Mouse (Mus musculus) ovary, postnatal 36 days (tissue): ENCODE measurements around the gene Ccdc191.

ENCODE experiments used
- DNase-seq: peaks from one replicate; pipeline ENCODE4 v3.0.0; 2022; ENCODE audit warnings: low spot score, mixed read lengths

Gene Ccdc191

DNA sequence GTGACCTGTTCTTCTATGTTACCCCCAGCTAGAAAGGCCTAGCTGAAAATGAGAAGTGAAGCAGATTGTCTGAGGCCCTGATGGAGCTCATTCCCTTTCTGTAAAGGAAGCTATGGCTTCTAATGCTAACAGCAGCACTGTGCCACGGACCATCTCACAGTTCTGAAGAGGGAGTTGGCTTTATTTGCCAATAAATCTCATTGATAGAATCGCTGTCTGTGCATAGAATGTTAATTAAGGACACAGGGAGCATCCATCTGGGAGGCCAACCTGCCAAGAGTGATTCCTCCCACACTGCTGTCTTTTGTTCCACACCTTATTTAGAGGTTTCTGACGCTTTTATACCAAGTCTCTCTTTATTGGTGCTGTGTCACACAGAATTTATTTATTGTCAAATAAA is 41.9 kb downstream of the Ccdc191 start:
- no peak for DNase-seq

DNA sequence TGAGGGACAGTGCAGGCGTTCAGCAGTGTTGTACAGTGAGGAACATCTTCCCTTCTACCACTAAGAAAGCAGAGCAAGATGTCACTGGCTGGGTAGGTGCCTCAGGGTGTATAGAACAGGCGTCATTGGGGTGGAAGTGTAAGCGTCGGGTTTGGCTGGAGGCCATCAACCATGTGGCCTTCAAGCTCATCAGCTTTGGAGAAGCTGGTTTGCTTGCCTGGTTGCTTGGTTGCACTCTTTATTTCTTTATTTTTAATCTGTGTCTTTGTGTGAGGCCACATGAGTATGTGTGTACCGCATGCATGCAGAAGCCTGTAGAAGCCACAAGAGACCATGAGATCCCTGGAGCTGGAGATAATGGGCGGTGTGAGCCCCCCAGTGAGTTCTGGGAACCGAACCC is 42.7 kb downstream of the Ccdc191 start:
- no peak for DNase-seq

DNA sequence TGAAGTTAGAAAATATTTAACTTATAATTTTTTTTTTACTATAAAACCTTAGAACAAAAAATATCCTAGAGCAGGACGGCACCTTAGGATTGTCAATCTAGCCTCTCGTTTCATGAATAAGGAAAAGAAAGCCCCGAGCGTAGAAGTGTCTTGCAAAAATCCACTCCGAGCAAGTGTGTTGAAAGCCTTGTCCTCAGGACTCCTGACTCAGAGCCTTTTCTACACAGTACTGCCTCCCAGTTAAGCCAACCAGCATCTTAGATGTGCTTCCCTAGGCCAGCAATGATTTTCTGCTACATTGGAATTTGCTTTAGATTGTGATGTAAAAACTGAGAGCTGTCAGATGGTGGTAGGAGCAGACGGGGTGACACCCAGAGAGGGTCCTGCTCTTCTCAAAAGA is 43.4 kb downstream of the Ccdc191 start:
- no peak for DNase-seq

DNA sequence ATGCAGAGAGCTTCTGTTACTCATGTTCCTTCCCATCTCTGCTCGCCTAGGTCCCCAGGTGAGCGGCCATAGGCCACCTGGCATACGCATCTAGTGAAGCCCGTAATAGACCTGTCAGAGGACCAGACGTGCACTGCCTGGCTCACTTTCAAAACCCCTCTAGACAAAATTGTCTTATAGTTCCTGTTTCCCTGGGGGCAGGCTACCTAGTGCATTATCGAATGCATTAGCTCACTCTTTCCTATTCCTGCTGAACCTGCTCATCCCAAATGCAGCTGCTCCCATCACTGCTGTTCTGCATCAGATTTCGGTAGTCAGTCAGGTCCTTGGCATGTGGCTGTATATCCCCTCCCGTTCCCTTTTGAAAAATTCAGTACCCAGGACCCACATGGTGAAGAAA is 45.3 kb downstream of the Ccdc191 start:
- DNase-seq: no peak

DNA sequence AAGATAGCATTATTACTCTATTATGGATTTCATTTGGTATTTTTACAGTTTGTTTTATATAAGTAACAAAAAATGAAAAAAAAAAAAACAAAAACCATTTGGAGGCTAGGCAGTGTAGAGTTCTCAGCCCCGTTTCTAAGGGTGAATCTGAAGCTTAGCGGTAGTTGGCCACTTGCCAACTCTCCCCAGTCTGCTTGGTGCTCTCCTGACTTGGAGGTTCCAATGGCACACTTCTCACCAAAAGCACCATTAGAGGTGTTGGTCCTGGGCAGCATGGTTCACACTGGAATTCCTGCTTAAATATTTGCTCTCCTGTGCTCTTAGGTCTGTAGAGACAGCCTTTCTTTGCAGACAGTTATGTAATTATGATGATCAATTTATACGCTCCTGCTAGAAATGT is 45.8 kb downstream of the Ccdc191 start:
- no peak for DNase-seq

DNA sequence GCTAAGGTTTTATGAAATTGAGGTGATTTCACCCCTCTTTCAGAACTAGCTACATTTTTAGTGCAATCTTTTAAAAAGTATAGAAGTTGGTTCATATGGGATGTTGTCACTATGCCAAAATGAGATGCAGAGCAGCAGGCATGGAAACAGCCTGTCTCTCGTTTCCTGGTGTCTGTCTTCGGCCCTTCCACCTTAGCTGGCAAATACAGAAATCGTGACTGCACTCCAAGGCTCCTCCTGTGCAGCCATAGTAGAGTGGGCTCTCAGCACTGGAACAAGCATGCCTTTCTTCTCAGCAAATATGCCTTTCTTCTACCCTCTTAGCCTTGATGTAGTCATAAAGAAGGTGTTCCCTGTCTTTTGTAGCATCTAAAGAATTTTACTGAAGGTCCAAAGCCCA is 46.3 kb downstream of the Ccdc191 start:
- no peak for DNase-seq

DNA sequence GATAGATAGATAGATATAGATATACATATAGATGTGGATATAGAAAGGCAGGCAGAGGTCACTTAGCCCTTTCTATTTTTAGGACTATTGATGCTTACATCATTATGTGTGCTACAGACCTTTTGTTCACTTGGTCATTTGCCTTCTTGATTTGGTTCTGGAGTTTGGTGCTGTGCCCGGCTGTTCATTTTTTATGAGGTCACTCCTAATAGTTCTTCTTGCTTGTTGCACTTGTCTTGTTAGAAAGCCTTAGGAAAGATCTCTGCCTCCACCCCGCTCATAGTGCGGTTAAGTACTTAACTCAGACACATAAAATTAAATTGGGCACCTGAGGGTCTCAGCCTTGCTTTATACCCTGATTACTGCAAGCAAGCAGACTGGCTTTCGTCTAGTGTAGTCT is 51.2 kb downstream of the Ccdc191 start:
- DNase-seq: no peak

DNA sequence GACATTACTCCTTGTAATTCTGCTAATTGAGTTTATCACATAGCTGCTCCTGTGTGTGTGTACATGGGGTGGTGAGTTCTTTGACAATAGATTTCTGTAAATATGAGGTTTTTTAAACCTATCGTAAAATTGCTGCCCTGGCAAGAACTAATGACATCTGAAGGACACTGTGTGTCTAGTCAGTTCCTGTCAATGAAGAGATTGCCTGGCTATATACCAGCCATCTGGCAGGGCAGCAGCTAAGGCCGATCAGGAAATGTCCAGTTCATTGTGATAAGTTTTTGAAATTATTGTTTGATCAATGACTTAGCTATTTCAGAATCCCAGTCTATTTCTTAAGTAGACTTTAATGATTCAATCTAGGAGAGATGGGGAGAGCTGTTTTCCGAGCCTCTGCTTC is 55.8 kb downstream of the Ccdc191 start:
- DNase-seq: no peak

DNA sequence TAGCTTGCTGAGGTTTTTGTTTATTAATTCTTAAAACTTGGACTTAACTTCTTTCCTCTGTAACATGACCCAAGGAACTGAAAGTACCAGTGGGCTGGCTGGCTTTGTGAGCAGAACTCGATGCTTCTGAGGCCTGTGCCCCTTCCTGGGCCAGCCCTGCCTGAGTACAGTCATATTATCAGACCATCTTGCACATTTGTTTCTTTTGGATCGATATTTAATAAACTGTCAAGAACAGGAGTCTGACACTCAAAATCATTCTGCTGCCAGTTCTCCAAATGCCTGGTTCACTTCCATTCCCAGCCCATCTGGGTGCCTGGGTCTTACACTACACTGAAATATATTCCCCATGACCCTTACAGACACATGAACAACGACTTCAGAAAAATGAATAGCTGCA is 56.3 kb downstream of the Ccdc191 start:
- DNase-seq: no peak

DNA sequence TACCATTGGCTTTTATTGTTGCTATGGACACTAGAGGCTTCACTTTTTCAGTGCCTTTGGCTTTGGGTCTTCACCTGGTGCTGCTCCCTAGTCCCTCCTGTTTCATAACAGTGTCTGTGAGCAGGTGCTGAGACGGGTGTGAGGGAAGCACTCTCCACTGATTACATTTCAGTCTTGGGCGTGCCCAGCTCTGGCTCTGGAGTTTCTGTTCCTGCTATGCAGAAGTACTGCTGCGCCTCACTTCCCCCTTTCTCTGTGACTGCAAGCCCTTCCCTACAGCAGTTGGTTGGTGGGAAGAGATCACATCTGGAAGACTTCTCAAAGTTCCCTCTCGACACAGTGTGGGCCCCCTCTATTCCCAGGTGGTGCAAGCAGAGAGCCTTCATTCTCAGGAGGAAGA is 62.0 kb downstream of the Ccdc191 start:
- no peak for DNase-seq

DNA sequence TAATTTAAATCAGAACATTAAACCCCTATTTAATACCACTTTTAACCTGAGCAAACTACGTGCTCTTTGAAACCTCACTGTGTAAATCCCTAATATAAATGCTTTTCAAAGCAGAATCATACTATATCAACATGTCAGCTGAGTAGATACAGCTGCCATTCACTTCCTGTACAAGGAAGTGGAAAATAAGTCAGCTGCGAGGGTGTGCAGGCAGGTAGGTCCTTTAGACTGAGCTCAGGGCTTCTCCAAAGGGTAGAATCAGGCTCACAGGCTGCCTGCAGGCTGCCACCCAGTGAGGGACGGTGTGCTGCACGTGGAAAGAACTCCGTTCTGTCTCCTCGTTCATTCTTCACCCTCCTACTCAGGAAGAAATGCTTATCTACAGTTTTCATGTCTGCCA is 65.3 kb downstream of the Ccdc191 start:
- no peak for DNase-seq

DNA sequence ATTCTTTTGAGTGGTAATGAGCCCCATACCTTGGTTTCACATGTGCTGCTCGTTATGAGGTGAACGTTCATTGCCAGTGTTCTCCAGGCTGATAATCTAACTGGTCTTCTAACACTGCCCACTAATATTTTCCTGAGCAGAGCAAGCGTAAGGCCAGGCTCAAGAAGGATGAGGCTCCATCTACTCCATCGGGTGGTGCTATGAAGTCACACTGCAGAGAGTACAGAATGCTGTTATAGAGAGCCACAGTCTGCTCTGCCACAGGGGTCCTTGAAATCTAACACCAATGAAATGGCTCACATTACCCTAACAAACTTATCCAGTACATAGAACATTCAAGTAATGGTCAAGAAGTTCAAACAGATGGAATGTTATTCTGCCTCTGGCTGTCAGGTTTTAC is 68.4 kb downstream of the Ccdc191 start:
- DNase-seq: no peak

DNA sequence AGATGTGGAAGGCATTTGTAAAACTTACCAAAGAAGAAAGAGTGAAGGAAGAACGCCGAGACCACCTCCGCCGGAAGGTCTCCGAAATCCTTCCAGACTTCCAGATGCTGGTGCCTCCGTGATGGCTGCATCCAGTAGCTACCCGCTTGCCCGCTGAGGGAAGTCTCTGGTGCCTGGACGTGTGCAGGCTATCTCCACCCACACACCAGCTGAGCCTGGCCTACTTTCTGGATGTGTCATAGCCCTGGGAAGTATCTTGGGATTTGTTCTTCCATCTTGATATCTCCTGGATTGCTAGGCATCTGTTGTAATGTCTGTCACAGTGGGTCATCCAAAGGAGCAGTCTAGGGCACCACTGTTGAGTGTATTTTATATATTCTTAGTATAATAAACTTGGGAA is 73.7 kb downstream of the Ccdc191 start:
- no peak for DNase-seq

DNA sequence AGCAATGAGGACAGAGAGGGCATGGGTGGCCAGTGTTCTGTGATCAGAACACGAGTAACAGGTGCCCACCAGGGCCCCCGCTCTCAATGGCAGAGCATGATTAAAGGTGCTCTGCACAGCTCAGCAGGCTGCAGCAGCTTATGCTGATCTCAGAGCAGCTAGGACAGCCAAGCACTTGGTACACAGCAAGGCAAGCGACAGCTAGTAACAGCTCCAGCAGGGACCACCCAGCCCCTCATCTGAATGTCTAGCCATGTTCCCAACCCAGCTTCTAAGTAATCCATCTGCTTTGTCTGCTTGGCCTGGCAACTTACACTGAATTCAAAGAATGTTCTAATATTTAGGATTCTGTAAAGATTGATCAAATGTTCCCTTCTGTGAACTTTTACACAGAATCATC is 74.2 kb downstream of the Ccdc191 start:
- DNase-seq: no peak

DNA sequence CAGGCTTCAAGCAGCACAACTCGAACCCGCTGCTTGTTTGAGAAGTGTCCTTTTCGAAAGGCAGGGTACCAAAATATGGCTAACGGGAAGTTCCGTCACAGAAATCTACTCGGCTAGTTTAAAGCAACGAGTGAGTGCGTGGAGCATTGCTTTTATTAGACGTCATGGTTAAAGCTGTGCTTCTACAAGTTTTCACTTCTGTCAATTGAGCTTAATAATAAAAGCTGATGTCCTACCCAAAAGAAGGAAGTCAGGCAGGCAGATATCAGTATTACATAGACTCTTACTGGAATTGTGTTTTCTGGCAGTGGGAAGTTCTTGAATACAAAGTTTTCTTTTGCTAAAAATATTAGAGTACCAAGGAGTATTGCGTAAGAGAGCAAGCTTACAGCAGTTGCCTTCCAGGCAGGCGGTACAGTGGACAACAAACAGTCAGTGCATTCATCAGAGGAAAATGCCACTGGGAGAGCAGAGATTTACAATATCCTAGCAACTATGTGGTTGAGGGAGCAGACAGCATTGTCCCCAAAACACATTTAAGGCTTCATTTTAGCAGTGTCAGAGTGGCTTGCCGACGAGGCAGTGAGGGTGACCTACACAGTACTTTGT is 76.3 kb downstream of the Ccdc191 start:
- DNase-seq: no peak

DNA sequence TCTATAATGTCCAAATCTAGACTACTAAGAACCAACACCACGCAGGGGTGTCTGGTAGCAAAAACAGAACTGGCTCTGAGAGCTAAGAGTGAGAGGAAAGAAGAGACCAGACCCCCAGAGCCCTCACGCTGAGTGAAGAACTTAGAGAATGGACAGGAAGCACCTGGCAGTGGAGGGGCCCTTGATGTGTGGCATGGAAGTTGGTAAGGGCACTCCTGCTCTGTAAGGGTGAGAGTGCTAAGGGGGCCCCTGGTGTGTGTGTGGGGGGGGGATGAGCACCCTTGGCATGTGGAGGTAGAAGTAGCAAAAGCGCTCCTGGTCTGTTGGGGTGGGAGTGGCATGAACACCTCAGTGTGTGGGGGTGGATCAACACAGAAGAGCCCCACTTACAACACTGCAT is 80.8 kb downstream of the Ccdc191 start:
- DNase-seq: no peak

DNA sequence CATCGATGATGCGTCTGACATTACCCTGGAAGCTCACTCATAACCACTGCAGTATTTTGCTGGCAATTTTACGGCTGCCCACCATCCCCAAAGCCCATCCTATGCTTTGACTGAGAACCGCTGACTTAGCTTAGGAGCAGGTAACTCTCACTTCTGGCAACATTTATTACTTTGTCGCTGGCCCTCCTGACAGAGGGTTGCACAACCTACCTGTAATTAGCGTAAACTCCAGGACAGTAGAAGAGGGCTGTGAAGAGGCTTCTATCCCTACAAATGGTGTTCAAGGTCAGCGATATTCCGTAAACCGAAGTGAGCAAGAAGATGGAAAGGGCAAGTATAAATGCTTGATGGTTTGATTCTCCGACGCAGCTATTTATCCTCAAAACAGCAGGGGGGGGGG is 81.6 kb downstream of the Ccdc191 start:
- DNase-seq: no peak

DNA sequence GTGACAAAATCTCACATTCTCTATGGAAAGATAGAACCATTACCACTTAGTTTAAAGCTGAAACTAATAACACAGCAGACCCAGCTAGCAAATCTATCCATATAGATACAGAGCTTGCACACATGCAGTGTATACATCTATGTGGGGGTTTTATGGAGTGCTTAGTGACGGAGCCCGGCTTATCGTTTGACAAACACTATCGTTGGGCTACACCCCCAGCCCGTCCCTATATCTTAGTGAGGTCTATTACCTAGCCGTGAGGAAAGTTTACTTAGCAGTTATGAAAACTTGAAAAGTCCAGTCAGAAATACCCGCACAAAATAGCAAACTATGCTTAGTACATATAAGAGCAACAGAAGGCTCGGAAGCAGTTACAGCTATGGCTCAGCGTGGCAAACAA is 82.1 kb downstream of the Ccdc191 start:
- DNase-seq: no peak

DNA sequence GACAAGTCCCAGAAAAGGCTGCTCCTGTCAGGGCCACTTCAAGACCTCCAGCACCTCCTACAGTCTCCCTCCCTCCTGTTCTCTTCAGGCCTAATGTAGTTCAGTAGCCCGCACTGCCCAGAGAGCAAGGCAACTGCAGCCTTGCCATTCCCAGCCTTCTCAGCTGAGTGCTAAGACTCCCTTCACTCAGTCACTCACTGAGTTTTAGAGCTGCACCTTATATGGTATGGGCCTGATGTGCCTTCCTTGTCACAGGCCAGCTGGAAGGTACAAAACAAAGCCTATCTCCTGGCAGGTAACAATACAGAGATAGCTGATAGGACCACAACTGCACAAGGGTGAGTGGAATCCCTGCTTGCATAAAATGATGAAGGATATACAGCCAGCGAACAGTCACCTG is 82.8 kb downstream of the Ccdc191 start:
- DNase-seq: no peak

DNA sequence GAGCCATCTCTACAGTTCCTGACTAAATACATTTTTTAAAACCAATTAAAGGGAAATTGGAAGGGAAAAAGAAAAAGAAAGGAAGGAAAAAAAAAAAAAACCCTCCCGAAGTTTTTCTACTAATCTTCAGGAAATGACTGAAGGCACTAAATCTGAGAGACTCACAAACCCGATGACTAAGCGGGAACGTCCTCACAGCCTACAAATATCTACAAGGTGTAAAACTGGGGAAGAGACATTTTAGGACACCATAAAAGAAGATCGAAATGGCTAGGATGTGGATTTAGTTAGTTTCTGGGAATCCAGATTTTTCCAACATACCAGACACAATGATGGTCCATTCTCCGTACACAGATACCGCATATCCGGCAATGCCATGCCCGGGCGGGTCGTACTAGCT is 83.5 kb downstream of the Ccdc191 start:
- DNase-seq: no peak

DNA sequence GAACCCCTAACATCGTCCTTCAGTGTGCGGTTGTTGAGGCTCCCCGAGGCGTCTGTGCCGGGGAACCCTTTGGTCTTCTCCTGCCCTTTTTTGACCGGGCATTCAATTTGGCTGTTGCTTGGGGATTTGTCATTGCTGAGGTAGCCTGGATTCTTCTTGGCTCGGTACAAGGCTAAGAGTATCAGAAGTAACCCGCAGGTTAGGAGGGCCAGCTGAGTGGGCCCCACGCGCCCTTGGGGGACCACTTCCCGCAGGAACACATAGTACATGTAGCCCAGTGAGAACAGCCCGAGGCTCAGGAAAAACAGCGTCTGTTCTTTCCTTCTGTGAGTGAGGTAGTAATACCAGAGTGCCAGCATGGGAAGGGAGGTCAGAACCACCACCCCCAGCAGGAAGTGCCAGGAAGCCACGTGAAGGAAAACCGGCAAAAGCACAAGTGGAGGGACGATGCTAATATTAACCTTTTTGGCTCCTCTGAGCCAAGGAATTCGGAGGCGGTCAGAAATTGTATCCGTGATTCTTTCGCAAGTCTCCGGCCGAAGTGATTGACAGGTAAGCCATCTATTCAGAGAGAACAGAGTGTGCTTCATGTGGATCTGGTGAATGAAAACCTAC is 84.1 kb downstream of the Ccdc191 start:
- DNase-seq: no peak

DNA sequence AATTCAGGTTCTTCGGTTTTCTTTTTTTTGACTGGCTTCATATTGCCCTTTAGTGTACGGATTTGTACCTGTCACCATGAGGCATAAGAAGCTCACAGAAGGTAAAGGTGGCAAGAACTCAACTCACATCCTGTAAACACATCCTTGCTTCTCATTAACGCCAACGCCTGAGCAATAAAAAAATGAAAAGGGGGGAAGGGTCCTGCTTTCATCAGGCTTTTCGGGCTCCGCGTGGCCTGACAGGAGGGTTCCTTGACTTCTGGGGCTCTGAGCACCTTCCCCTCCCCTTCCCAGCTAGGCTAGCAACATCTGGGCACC is 89.4 kb downstream of the Ccdc191 start:
- DNase-seq: no peak

DNA sequence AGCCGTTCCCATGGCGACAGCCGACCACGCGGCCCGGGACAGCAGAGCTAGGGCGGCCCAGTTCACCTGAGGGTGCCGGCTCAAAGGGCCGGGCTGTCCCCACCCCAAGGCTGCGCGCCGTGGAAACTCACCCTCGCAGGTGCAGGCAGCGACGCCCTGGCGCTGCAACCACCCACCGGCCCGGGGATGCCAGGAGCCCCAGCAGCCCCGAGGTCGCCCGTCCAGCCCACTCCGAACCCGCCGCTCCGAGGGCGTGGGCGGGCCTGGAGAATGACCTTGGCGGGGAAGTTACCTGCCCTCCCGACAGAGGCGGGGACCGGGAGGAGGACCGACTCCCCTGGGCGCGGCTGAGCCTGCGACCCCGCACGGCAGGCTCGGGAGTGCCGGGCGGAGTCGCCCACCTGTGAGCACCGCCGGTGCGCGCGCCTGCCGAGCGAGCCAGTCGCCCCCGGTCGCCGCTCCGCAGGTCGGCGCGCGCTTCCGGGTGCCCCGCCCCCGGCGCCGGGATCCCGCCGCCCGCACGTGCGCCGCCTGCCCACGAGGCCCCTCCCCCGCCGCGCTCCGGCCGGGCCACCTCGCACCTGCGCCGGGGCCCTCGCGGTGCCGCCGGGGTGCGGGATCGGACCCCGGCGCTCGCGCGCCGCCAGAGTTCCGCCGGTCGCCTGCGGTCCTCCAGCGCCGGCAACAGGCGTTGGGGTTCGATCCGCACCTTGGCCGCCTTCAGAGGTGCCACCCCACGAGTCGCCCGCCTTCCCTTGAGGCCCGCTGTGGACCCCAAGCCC is 89.9 kb downstream of the Ccdc191 start, which contains the start of gene Zdhhc23:
Zdhhc23 (minus strand) TSS at position 464 of the 782 bp plus-strand sequence.
- peak; percentile 57 for DNase-seq

DNA sequence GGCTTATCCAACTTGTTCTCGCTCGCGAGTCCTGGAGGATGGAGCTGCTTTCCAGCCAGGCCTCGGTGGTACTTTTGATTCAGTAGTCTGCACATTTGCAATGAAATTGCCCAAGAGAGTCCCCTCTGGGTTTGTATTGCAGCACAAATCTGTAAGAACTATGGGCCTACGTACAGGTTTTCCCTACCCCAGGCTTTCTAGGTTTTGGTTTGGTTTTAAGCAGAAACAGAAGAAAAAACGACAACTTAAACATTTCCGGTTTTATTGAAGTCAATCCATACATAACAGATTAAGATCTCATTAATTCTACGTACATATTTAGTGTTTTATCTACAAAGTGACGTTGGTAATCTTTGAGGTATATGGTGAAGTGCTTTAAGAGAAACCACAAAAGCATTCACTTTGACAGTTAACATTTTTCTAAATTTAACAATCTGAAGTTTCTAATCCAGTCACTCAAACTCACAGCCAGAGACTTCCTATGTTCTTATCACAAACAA is 90.6 kb downstream of the Ccdc191 start:
- DNase-seq: no peak
